Mouse (Mus musculus) testis, adult 2 months (tissue): Measurements from ENCODE around the gene Rbm19. TPM values are rescaled to one million over a fixed set of nuclear protein-coding genes. Genes with fewer than 3 reads are reported as not detected.

Experiments
- H3K27ac ChIP-seq: fragments of 200-500 bp; 2 replicates; pipeline ENCODE4 v1.5.1; 2012; ENCODE audit warnings: low read depth, low read length; ENCODE audit not compliant: control insufficient read depth, insufficient read depth
- H3K27me3 ChIP-seq: fragments of 200-500 bp; 2 replicates; pipeline ENCODE4 v1.6.1; 2012; ENCODE audit warnings: mild to moderate bottlenecking, low read length, moderate library complexity; ENCODE audit not compliant: control insufficient read depth, insufficient read depth
- H3K36me3 ChIP-seq: fragments of 200-500 bp; 2 replicates; pipeline ENCODE4 v1.6.1; 2012; ENCODE audit warnings: mild to moderate bottlenecking, low read length; ENCODE audit not compliant: control insufficient read depth, insufficient read depth
- H3K4me1 ChIP-seq: fragments of 200-500 bp; 2 replicates; pipeline ENCODE4 v1.6.1; 2012; ENCODE audit warnings: low read length; ENCODE audit not compliant: control insufficient read depth, insufficient read depth
- H3K4me3 ChIP-seq: fragments of 200-500 bp; 2 replicates; pipeline ENCODE4 v1.5.1; 2012; ENCODE audit warnings: low read depth, mild to moderate bottlenecking, low read length, moderate library complexity, mixed read lengths; ENCODE audit not compliant: control insufficient read depth
- CTCF ChIP-seq: fragments of 200-500 bp; IDR thresholded peaks from 2 replicates; pipeline ENCODE4 v1.5.1; 2012; ENCODE audit warnings: low read depth, mild to moderate bottlenecking, inconsistent platforms, low read length, moderate library complexity; ENCODE audit not compliant: control insufficient read depth, insufficient read depth, insufficient replicate concordance
- POLR2A ChIP-seq: fragments of 200-500 bp; IDR thresholded peaks from 2 replicates; pipeline ENCODE4 v1.6.1; 2012; ENCODE audit warnings: low read depth, mild to moderate bottlenecking, inconsistent platforms, low read length, moderate library complexity; ENCODE audit not compliant: control insufficient read depth
- polyA plus RNA-seq: library from polyadenylated mRNA; depleted of rRNA; stranded (reverse); fragments of >200 nt; gene quantifications from 2 replicates; pipeline ENCODE4 v1.2.3, GENCODE M21; 2012

Gene Rbm19
- polyA plus RNA-seq, 1 experiment: 11.8 TPM

- TF ChIP-seq POLR2A (no peak), CTCF (no peak)
- H3K27ac ChIP-seq: no peak overlapping the region
Observed at GRCm38 (mm10) chr5:120188541-120188940, 72.3 kb downstream of the Rbm19 start.

GRCm38 (mm10) chr5:120190001-120190582 is 73.8 kb downstream of the Rbm19 start:
- H3K27ac ChIP-seq: no peak overlapping the region

More at GRCm38 (mm10) chr5:120188541-120188940, 72.3 kb downstream of the Rbm19 start:
- H3K4me1 ChIP-seq: no peaks in the 10 kb centered on the region
- no peaks in the 10 kb centered on the region for H3K27me3 ChIP-seq
- H3K36me3 ChIP-seq: no peaks in the 10 kb centered on the region
- no peak overlapping the region for H3K4me3 ChIP-seq

DNA sequence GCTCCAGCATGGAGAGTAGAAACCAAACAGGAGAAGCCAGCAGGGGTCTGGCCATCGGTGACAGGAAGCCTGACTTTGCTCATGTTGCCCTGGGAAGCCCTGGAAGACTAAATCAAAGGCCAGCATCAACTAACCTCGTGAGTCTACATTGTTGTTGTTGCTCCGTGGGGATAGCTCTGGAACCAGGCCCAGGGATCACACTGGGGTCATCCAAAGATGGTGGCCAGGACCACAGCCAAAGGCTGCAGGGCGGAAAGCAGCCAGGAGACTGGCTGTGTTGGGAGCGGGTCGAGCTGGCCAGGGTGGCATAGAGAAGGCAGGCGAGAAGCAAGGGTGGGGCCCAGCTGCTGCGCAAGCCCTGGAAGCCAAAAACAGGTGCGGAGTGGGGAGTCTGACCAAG is 75.4 kb downstream of the Rbm19 start:
- Histone ChIP-seq H3K4me1 (no peaks in the 10 kb centered on the region), H3K27me3 (no peaks in the 10 kb centered on the region), H3K4me3 (no peak overlapping the region), H3K27ac (no peak overlapping the region), H3K36me3 (no peaks in the 10 kb centered on the region)
- TF ChIP-seq POLR2A (no peak), CTCF (no peak)

More at GRCm38 (mm10) chr5:120190001-120190582, 73.8 kb downstream of the Rbm19 start:
- Histone ChIP-seq H3K4me1 (no peaks in the 10 kb centered on the region), H3K36me3 (no peaks in the 10 kb centered on the region), H3K27me3 (no peaks in the 10 kb centered on the region), H3K4me3 (no peak overlapping the region)
- TF ChIP-seq POLR2A (no peak), CTCF (no peak)

DNA sequence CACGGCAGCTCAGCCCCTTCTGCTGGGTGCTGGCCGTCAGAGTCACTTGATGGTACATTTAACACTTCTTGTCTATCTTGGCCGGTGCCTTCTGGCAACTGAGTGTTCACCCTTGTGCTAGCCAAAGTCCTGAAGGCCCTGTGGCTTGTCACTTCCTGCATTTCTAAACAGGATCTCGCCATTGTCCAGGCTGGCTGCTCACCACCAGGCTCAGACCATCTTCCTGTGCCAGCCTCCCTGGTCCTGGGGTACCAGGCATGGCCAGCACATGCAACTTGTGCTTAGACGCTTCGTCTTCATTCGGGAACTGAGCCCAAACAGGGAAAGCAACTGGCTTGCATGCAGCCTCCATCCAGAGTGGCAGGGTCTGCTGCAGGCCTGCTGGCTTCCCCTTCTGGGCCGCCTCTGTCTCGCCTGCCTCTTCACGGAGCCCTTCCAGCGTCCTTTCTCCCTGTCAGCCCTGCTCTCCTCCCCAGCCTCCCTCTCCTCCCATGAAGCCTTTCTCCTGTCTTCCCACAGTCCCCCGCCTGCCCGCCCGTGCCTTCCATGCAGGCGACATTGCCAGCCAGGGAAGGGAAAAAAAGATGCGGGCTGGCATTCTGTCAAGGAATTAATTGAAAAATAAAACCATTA is 78.2 kb downstream of the Rbm19 start:
- Histone ChIP-seq H3K4me3 (no peak overlapping the region), H3K4me1 (no peaks in the 10 kb centered on the region), H3K27ac (no peak overlapping the region), H3K27me3 (no peaks in the 10 kb centered on the region), H3K36me3 (no peaks in the 10 kb centered on the region)
- TF ChIP-seq POLR2A (no peak), CTCF (no peak)

GRCm38 (mm10) chr5:120194948-120195347 is 78.7 kb downstream of the Rbm19 start:
- TF ChIP-seq CTCF (no peak), POLR2A (no peak)
- H3K4me1 ChIP-seq: no peaks in the 10 kb centered on the region
- no peaks in the 10 kb centered on the region for H3K27me3 ChIP-seq
- no peak overlapping the region for H3K27ac ChIP-seq
- H3K36me3 ChIP-seq: no peaks in the 10 kb centered on the region
- no peak overlapping the region for H3K4me3 ChIP-seq

- no peak overlapping the region for H3K4me3 ChIP-seq
- H3K4me1 ChIP-seq: no peaks in the 10 kb centered on the region
- H3K27me3 ChIP-seq: no peaks in the 10 kb centered on the region
- no peaks in the 10 kb centered on the region for H3K36me3 ChIP-seq
- no peak for TF ChIP-seq POLR2A
- no peak for TF ChIP-seq CTCF
- H3K27ac ChIP-seq: no peak overlapping the region
Observed at GRCm38 (mm10) chr5:120196879-120197278, 80.6 kb downstream of the Rbm19 start.

DNA sequence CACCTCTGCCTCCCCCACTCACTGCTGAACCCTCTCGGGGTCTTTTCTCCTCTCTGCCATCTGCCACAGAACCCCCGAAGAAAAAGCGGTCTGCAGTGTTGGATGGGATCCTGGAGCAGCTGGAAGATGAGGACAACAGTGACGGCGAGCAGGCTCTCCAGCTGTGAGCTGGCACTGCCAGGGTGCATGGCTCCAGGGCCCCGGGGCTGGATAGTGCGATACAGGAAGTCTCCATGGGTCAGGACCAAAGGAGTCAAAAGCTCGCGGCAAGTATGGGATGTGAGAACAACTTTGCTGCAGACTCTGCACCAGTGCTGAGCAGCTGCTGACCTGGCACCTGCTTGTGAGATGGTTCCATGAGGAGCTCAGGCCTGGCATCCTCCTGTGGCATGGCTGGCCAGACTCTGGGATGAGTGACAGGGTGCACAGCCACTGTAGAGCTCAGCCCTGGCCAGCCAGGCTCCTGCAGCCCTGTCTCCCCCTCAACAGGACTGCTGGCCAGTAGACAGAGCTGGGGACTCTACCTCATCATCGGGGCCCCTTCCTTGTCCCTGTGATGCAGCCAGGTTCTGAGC is 81.6 kb downstream of the Rbm19 start:
- no peak overlapping the region for H3K27ac ChIP-seq
- no peaks in the 10 kb centered on the region; the same call in 1 of the 2 replicates for H3K4me1 ChIP-seq
- H3K36me3 ChIP-seq: no peaks in the 10 kb centered on the region
- no peaks in the 10 kb centered on the region for H3K27me3 ChIP-seq
- H3K4me3 ChIP-seq: no peak overlapping the region
- no peak for TF ChIP-seq POLR2A
- no peak for TF ChIP-seq CTCF
